Mouse (Mus musculus) hindbrain, embryonic 16.5 days (tissue): ENCODE data around the gene Serinc5. TPM values are rescaled to one million over a fixed set of nuclear protein-coding genes. Genes with fewer than 3 reads are reported as not detected.
"Not testable (repeated sequence)": the region's sequence is repeated elsewhere in the genome, so short reads cannot be mapped to it uniquely, and the experiment has no call there.

Source experiments
- ATAC-seq: fragments of 200-750 bp; cut with Nextera tagmentation; 2 replicates; pipeline ENCODE4 v1.8.0; 2017; ENCODE audit warnings: moderate TSS enrichment, moderate library complexity
- H3K27ac ChIP-seq: fragments of 300-500 bp; sonication (generic); 2 replicates; pipeline ENCODE4 v1.5.1; 2014; ENCODE audit warnings: low read depth, mild to moderate bottlenecking, control low read depth, low read length, moderate library complexity
- H3K27me3 ChIP-seq: fragments of 300-500 bp; sonication (generic); replicated peaks from 2 replicates; pipeline ENCODE4 v1.6.1; 2014; ENCODE audit warnings: low read length; ENCODE audit not compliant: control insufficient read depth, insufficient read depth
- H3K36me3 ChIP-seq: fragments of 300-500 bp; sonication (generic); 2 replicates; pipeline ENCODE4 v1.6.1; 2014; ENCODE audit warnings: mild to moderate bottlenecking, low read length, moderate library complexity, mixed read lengths; ENCODE audit not compliant: control insufficient read depth, insufficient read depth
- H3K4me1 ChIP-seq: fragments of 300-500 bp; sonication (generic); 2 replicates; pipeline ENCODE4 v1.6.1; 2014; ENCODE audit warnings: low read depth, low read length; ENCODE audit not compliant: control insufficient read depth, insufficient read depth
- H3K4me2 ChIP-seq: fragments of 300-500 bp; sonication (generic); 2 replicates; pipeline ENCODE4 v1.6.1; 2014; ENCODE audit warnings: mild to moderate bottlenecking, low read length, control low read depth, moderate library complexity
- H3K4me3 ChIP-seq: fragments of 300-500 bp; sonication (generic); 2 replicates; pipeline ENCODE4 v1.5.1; 2014; ENCODE audit warnings: mild to moderate bottlenecking, low read length, control low read depth, moderate library complexity
- H3K9ac ChIP-seq: fragments of 300-500 bp; sonication (generic); 2 replicates; pipeline ENCODE4 v1.6.1; 2014; ENCODE audit warnings: low read depth, mild to moderate bottlenecking, control low read depth, low read length, moderate library complexity
- H3K9me3 ChIP-seq: fragments of 300-500 bp; sonication (generic); 2 replicates; pipeline ENCODE4 v1.6.1; 2014; ENCODE audit warnings: mild to moderate bottlenecking, low read length, moderate library complexity; ENCODE audit not compliant: control insufficient read depth
- WGBS: fragments of 180-500 bp; shearing (Covaris S2); extraction: QIAGEN DNeasy Blood & Tissue Kit; methylation state at CpG from one replicate; pipeline ENCODE4 v1.1.7; 2014; 5-methylcytosine and 5-hydroxymethylcytosine counted together
- polyA plus RNA-seq: library from polyadenylated mRNA; unstranded; fragments of >200 nt; fragmentation: Nextera tagmentation; extraction: Ambion mirVana; gene quantifications from 2 replicates; pipeline ENCODE4 v1.2.1, GENCODE M21; 2015

Serinc5 gene
- polyA plus RNA-seq, 1 experiment from 2014 or later: 14.7 TPM

DNA sequence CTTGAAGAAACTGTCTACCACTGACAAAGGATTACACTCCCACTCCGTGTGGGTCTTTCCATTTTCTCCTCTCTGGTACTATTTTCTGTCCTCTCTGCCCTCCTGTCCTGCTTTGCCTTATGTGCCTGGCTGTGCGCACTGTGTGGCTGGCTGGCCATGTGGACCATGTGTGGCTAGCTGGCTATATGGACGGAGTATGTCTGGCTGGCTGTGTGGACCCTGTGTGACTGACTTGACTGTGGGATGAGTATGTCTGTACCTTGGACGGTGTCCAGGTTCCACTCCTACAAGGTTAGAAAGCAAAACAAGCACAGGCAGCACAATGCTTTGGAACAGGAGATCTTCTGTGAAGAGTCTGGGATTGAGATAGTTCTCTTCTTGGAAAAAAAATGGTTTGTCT lies 74.4 kb downstream of the Serinc5 start:
- Histone ChIP-seq H3K9me3 (no peaks in the 10 kb centered on the region), H3K4me1 (no peaks in the 10 kb centered on the region), H3K27me3 (no peaks in the 10 kb centered on the region), H3K9ac (no peak overlapping the region), H3K36me3 (peaks cover 7% of the 10 kb centered on the region; the same call in 1 of the 2 replicates), H3K4me3 (no peak overlapping the region), H3K27ac (no peak overlapping the region), H3K4me2 (no peak overlapping the region)
- no peak for ATAC-seq
- WGBS: 87% methylated on average over 4 of the region's 4 CpGs

- not testable (repeated sequence) for H3K9me3 ChIP-seq, H3K36me3 ChIP-seq, ATAC-seq, H3K27ac ChIP-seq, H3K9ac ChIP-seq, H3K4me1 ChIP-seq, H3K4me3 ChIP-seq, H3K27me3 ChIP-seq, H3K4me2 ChIP-seq
- WGBS: 74% methylated on average over 1 of the region's 1 CpGs
Measured at GRCm38 (mm10) chr13:92687151-92687550, 76.3 kb downstream of the Serinc5 start.

GRCm38 (mm10) chr13:92689061-92689460 lies 78.2 kb downstream of the Serinc5 start:
- WGBS: 96% methylated on average over 2 of the region's 2 CpGs
- no peaks in the 10 kb centered on the region for H3K27me3 ChIP-seq
- ATAC-seq: no peak
- H3K27ac ChIP-seq: no peak overlapping the region
- no peak overlapping the region for H3K9ac ChIP-seq
- H3K4me2 ChIP-seq: no peak overlapping the region
- no peaks in the 10 kb centered on the region for H3K9me3 ChIP-seq
- no peaks in the 10 kb centered on the region for H3K4me1 ChIP-seq
- H3K36me3 ChIP-seq: peaks cover 7% of the 10 kb centered on the region; the same call in 1 of the 2 replicates
- no peak overlapping the region for H3K4me3 ChIP-seq

DNA sequence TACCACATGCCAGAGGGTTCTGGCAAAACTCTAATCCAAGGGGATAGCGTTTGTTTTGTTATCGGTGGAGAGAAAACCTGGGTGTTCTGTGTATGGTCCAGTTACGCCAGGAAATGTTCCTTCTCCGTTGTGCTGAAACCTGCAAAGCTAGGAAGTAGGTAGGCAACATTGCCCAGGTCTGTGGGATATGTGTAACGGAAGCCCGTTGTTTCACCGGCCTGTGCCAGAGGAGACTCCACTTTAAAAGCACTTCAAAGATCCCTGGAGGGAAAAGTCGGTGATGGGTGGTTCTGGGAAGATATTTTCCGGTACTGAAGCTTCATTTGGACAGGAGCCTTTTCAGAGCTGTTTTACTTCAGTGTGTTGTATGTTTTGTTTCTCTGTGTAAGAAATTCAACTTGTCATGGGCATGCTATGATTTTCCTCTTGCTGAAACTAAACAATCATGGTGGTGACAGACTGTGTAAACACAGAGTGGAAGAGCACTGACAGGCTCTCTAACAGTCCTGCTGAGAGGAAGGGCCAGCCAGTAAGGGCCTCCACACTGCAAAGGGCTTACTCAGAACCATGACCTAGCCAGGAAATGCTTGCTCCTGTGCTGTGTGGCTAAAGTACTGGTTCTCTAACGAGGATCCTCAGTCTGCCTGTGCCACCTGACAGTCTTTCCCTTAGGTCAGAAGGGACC lies 83.1 kb downstream of the Serinc5 start:
- no peaks in the 10 kb centered on the region for H3K27me3 ChIP-seq
- no peak overlapping the region for H3K9ac ChIP-seq
- no peak for ATAC-seq
- no peaks in the 10 kb centered on the region for H3K9me3 ChIP-seq
- H3K27ac ChIP-seq: no peak overlapping the region
- H3K4me1 ChIP-seq: peaks cover 3% of the 10 kb centered on the region; the same call in 1 of the 2 replicates
- WGBS: 79% methylated on average over 10 of the region's 10 CpGs
- H3K4me3 ChIP-seq: no peak overlapping the region
- no peak overlapping the region for H3K4me2 ChIP-seq
- no peaks in the 10 kb centered on the region for H3K36me3 ChIP-seq

DNA sequence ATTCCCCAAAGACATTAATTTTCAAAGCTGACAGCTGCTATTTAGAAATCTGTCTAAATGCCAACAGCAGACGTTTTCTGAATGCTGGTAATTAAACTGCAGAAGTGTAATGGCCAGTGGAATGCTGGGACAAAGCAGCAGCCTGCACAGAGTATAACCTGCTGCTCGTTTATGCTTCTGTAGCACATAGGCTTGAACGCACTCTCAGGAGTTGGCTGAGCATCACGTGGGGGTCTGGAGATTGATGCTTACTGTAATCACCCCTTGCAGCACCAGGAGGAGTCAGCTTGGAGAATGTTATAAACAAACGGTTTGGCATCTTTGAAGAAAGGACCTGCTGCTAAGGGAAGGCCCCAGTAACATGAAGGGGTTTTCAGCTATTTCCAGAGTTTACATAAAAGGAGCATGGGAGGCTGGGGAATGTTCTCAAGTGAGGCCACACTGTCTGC lies 85.6 kb downstream of the Serinc5 start:
- Histone ChIP-seq H3K27ac (no peak overlapping the region), H3K9ac (no peak overlapping the region), H3K4me1 (peaks cover 3% of the 10 kb centered on the region; the same call in 1 of the 2 replicates), H3K4me2 (no peak overlapping the region), H3K36me3 (no peaks in the 10 kb centered on the region), H3K9me3 (no peaks in the 10 kb centered on the region), H3K27me3 (no peaks in the 10 kb centered on the region), H3K4me3 (no peak overlapping the region)
- 14% methylated on average over 5 of the region's 5 CpGs for whole genome bisulfite sequencing
- peak; percentile 88 for ATAC-seq

- H3K9me3 ChIP-seq: no peaks in the 10 kb centered on the region
- H3K9ac ChIP-seq: no peak overlapping the region
- no peak overlapping the region for H3K4me3 ChIP-seq
- ATAC-seq: no peak
- 80% methylated on average over 4 of the region's 4 CpGs for WGBS
- H3K4me1 ChIP-seq: peaks cover 3% of the 10 kb centered on the region; the same call in 1 of the 2 replicates
- no peak overlapping the region for H3K27ac ChIP-seq
- no peaks in the 10 kb centered on the region for H3K36me3 ChIP-seq
- H3K27me3 ChIP-seq: no peaks in the 10 kb centered on the region
- H3K4me2 ChIP-seq: no peak overlapping the region
Measured at GRCm38 (mm10) chr13:92697141-92697540, 86.2 kb downstream of the Serinc5 start.

DNA sequence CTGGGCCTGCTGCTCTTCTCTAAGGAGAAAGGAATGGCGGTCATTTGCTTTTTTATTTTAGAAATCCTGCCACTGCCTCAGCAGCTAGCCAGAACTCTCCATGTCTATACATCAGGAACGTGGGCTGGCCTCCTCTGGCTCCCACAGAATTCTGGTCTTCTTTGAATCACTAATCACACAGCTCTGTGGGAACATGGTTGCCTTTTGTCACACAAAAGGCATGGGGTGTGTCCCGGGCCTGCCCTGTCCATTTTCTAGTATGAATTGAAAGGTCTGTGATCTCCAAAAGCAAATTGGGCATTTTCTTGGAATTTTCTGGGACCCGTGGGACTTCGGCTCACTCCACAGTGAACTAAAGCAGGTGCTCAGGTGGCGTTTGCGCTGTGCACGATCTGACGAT lies 87.9 kb downstream of the Serinc5 start:
- H3K9ac ChIP-seq: no peak overlapping the region
- WGBS: 43% methylated on average over 9 of the region's 9 CpGs
- no peak for ATAC-seq
- no peaks in the 10 kb centered on the region; the same call in 1 of the 2 replicates for H3K27me3 ChIP-seq
- no peak overlapping the region for H3K27ac ChIP-seq
- no peaks in the 10 kb centered on the region for H3K9me3 ChIP-seq
- no peak overlapping the region for H3K4me3 ChIP-seq
- no peak overlapping the region for H3K4me2 ChIP-seq
- H3K4me1 ChIP-seq: peaks cover 3% of the 10 kb centered on the region; the same call in 1 of the 2 replicates
- no peaks in the 10 kb centered on the region for H3K36me3 ChIP-seq

DNA sequence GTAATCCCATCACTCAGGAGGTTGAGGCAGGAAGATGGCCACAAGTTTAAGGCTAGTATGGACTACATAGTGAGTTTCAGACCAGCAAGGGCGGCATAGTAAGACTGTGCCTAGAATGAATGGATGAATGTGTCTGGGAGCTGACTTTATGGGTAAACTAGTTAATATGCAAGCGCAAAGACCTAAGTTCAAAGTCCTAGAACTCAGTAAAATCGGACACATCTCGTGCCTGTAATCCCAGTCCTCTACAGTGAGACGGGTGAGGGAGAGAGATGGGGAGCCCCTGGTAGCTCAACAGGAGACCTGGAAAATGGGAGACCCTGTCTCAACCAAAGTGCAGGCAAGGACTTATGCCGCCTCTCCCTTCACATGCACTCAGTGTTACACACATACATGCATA lies 88.5 kb downstream of the Serinc5 start:
- Histone ChIP-seq H3K9ac (no peak overlapping the region), H3K27ac (no peak overlapping the region), H3K9me3 (no peaks in the 10 kb centered on the region), H3K4me2 (no peak overlapping the region), H3K36me3 (no peaks in the 10 kb centered on the region), H3K27me3 (no peaks in the 10 kb centered on the region; the same call in 1 of the 2 replicates), H3K4me1 (peaks cover 3% of the 10 kb centered on the region; the same call in 1 of the 2 replicates), H3K4me3 (no peak overlapping the region)
- no peak for ATAC-seq
- WGBS: 87% methylated on average over 6 of the region's 6 CpGs

- no peak for ATAC-seq
Measured at GRCm38 (mm10) chr13:92702035-92702434, 91.1 kb downstream of the Serinc5 start.

More at GRCm38 (mm10) chr13:92702035-92702434, 91.1 kb downstream of the Serinc5 start:
- Histone ChIP-seq H3K4me2 (no peak overlapping the region), H3K9ac (no peak overlapping the region), H3K27ac (no peak overlapping the region), H3K4me3 (no peak overlapping the region), H3K9me3 (no peaks in the 10 kb centered on the region), H3K4me1 (no peaks in the 10 kb centered on the region), H3K36me3 (0 out of 2 replicates have a peak, but pooled peaks cover 3% of the 10 kb centered on the region), H3K27me3 (no peaks in the 10 kb centered on the region; the same call in 1 of the 2 replicates)
- WGBS: 81% methylated on average over 5 of the region's 5 CpGs
